Mouse (Mus musculus) kidney, adult 2 months (tissue): ENCODE data around the gene Pkn3. TPM values are rescaled to one million over a fixed set of nuclear protein-coding genes. Genes with fewer than 3 reads are reported as not detected.

Experiments used
- DNase-seq: peaks from one replicate; pipeline ENCODE4 v3.0.0; 2021
- H3K27ac ChIP-seq: fragments of 200-500 bp; 2 replicates; pipeline ENCODE4 v1.5.1; 2012; ENCODE audit warnings: low read depth, low read length, control low read depth, inconsistent platforms; ENCODE audit not compliant: insufficient read depth
- H3K27me3 ChIP-seq: fragments of 200-500 bp; replicated peaks from 2 replicates; pipeline ENCODE4 v1.6.1; 2012; ENCODE audit warnings: mild to moderate bottlenecking, moderate library complexity, low read length, inconsistent platforms; ENCODE audit not compliant: control insufficient read depth, insufficient read depth
- H3K36me3 ChIP-seq: fragments of 200-500 bp; 2 replicates; pipeline ENCODE4 v1.6.1; 2012; ENCODE audit warnings: mild to moderate bottlenecking, moderate library complexity, low read length, inconsistent platforms; ENCODE audit not compliant: control insufficient read depth, insufficient read depth
- H3K4me1 ChIP-seq: fragments of 200-500 bp; 2 replicates; pipeline ENCODE4 v1.6.1; 2011; ENCODE audit warnings: low read length; ENCODE audit not compliant: control insufficient read depth, insufficient read depth
- H3K4me3 ChIP-seq: fragments of 200-500 bp; 2 replicates; pipeline ENCODE4 v1.5.1; 2011; ENCODE audit warnings: mild to moderate bottlenecking, low read depth, low read length, control low read depth; ENCODE audit not compliant: insufficient read depth
- CTCF ChIP-seq: fragments of 200-500 bp; conservative IDR thresholded peaks from 2 replicates; pipeline ENCODE4 v1.5.1; 2011; ENCODE audit warnings: low read depth, mild to moderate bottlenecking, control low read depth, low read length, moderate library complexity, mixed read lengths; ENCODE audit not compliant: insufficient read depth, insufficient read length
- POLR2A ChIP-seq: fragments of 200-500 bp; IDR thresholded peaks from one replicate; pipeline ENCODE4 v1.6.1; 2011; ENCODE audit warnings: low read depth, low read length, control low read depth
- WGBS: fragments of 180-500 bp; shearing (Covaris S2); methylation state at CpG from one replicate; pipeline ENCODE4 v1.1.7; 2018; 5-methylcytosine and 5-hydroxymethylcytosine counted together
- polyA plus RNA-seq: library from polyadenylated mRNA; depleted of rRNA; stranded (reverse); fragments of >200 nt; gene quantifications from 2 replicates; pipeline ENCODE4 v1.2.3, GENCODE M21; 2012

The Pkn3 gene
- polyA plus RNA-seq, 1 experiment: 4.8 TPM

GRCm38 (mm10) chr2:30106364-30106763 is 28.9 kb downstream of the Pkn3 start:
- no peaks in the 10 kb centered on the region for H3K36me3 ChIP-seq
- peak; percentile 84 for TF ChIP-seq CTCF
- TF ChIP-seq POLR2A: no peak

GRCm38 (mm10) chr2:30107646-30108045 is 30.2 kb downstream of the Pkn3 start:
- Histone ChIP-seq H3K4me1 (no peaks in the 10 kb centered on the region), H3K27me3 (no peaks in the 10 kb centered on the region), H3K27ac (no peak overlapping the region), H3K4me3 (no peak overlapping the region), H3K36me3 (no peaks in the 10 kb centered on the region)
- DNase-seq: no peak
- 91% methylated on average over 5 of the region's 5 CpGs for WGBS
- TF ChIP-seq POLR2A (no peak), CTCF (no peak)

More at GRCm38 (mm10) chr2:30106364-30106763, 28.9 kb downstream of the Pkn3 start:
- H3K27me3 ChIP-seq: no peaks in the 10 kb centered on the region
- H3K4me3 ChIP-seq: no peak overlapping the region
- H3K27ac ChIP-seq: no peak overlapping the region
- H3K4me1 ChIP-seq: no peaks in the 10 kb centered on the region
- peak; percentile 62 for DNase-seq

GRCm38 (mm10) chr2:30108260-30108659 is 30.8 kb downstream of the Pkn3 start:
- Histone ChIP-seq H3K36me3 (no peaks in the 10 kb centered on the region), H3K4me3 (no peak overlapping the region), H3K4me1 (no peaks in the 10 kb centered on the region), H3K27me3 (no peaks in the 10 kb centered on the region), H3K27ac (no peak overlapping the region)
- no peak for DNase-seq
- no peak for TF ChIP-seq CTCF
- TF ChIP-seq POLR2A: no peak
- WGBS: 88% methylated on average over 4 of the region's 4 CpGs

GRCm38 (mm10) chr2:30111500-30111899 is 34.0 kb downstream of the Pkn3 start:
- TF ChIP-seq POLR2A: no peak
- TF ChIP-seq CTCF: no peak
- H3K36me3 ChIP-seq: no peaks in the 10 kb centered on the region
- no peak overlapping the region for H3K4me3 ChIP-seq
- no peaks in the 10 kb centered on the region for H3K4me1 ChIP-seq
- H3K27ac ChIP-seq: no peak overlapping the region
- H3K27me3 ChIP-seq: no peaks in the 10 kb centered on the region
- no peak for DNase-seq
- 99% methylated on average over 2 of the region's 2 CpGs for WGBS

- DNase-seq: no peak
- 84% methylated on average over 5 of the region's 5 CpGs for WGBS
- Histone ChIP-seq H3K27ac (no peak overlapping the region), H3K4me1 (no peaks in the 10 kb centered on the region), H3K4me3 (no peak overlapping the region), H3K36me3 (no peaks in the 10 kb centered on the region), H3K27me3 (no peaks in the 10 kb centered on the region)
- no peak for TF ChIP-seq CTCF
- TF ChIP-seq POLR2A: no peak
Observed at GRCm38 (mm10) chr2:30112564-30112963, 35.1 kb downstream of the Pkn3 start.

- Histone ChIP-seq H3K27ac (no peak overlapping the region), H3K27me3 (no peaks in the 10 kb centered on the region), H3K36me3 (no peaks in the 10 kb centered on the region), H3K4me3 (no peak overlapping the region), H3K4me1 (peaks cover 12% of the 10 kb centered on the region; the same call in 1 of the 2 replicates)
- WGBS: 45% methylated on average over 6 of the region's 6 CpGs
- DNase-seq: no peak
- TF ChIP-seq POLR2A (no peak), CTCF (no peak)
Observed at GRCm38 (mm10) chr2:30119641-30120051, 42.2 kb downstream of the Pkn3 start.

- H3K27ac ChIP-seq: no peak overlapping the region
- DNase-seq: peak; percentile 79
- no peaks in the 10 kb centered on the region for H3K27me3 ChIP-seq
- H3K36me3 ChIP-seq: no peaks in the 10 kb centered on the region
- 47% methylated on average over 4 of the region's 4 CpGs for WGBS
- no peak for TF ChIP-seq CTCF
- no peak for TF ChIP-seq POLR2A
- H3K4me3 ChIP-seq: no peak overlapping the region
- H3K4me1 ChIP-seq: peaks cover 17% of the 10 kb centered on the region; the same call in 1 of the 2 replicates
Observed at GRCm38 (mm10) chr2:30120269-30120668, 42.8 kb downstream of the Pkn3 start.
